In the genomic region with DNA sequence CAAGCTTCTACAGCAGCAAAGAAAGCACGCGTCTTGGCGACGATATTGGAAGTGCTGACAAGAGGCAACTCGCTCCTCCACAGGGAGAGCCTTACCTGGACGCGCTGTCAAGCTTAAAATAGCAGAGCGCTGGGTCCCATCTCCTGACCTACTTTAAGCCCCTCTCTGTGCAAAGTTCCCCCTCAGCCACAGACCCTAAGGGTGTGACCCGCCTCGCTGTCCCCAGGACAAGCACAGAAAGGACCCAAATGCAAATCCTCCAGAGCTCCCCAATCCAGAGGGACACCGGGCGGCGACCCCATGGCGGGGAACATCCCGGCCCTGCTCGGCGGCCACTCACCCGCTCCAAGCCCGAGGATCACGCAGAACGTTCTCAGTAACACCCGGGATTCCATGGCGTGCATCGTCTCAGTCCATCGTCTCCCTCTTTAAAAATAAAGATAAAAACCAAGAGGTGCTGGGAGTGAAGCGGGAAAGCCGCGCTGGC, we compare ENCODE assay signal across 8 mouse cellular contexts. TPM values are rescaled to one million over a fixed set of nuclear protein-coding genes. Genes with fewer than 3 reads are reported as not detected.
DNase-seq lines count a peak whose midpoint lies in the region; ATAC-seq lines count a peak whose summit lies in the region.

No protein-coding gene starts in this region.

- DNase-seq in kidney, postnatal 4 days = peak; percentile 3 to 14
- DNase-seq in kidney, postnatal 14 days = no peak
- peak; percentile 33 for DNase-seq in embryo, embryonic 10 days (ENCODE audit: low spot score)
- DNase-seq in hindbrain, embryonic 10.5 days (ENCODE audit: low spot score) = peak; percentile 51
- no peak for DNase-seq in frontal cortex, postnatal 14 days (ENCODE audit: low spot score in 2 of 2)
- no peak for DNase-seq in adrenal gland, adult 8-10 months
- DNase-seq in gastrocnemius, postnatal 14 days = no peak

- H3K9ac ChIP-seq in midbrain, embryonic 13.5 days (replicated peaks) = peak overlapping the region; percentile 86

- H3K9me3 ChIP-seq in hindbrain, embryonic 10.5 days = no peaks in the 10 kb centered on the region
- no peaks in the 10 kb centered on the region for H3K9me3 ChIP-seq in midbrain, embryonic 13.5 days

- peaks cover 25% of the 10 kb centered on the region for H3K27me3 ChIP-seq in hindbrain, embryonic 10.5 days (ENCODE audit: insufficient read depth, poor library complexity, severe bottlenecking)
- H3K27me3 ChIP-seq in midbrain, embryonic 13.5 days = peaks cover 4% of the 10 kb centered on the region; the same call in 1 of the 2 replicates

- whole genome bisulfite sequencing in hindbrain, embryonic 10.5 days = under 1% methylated on average over 28 of the region's 28 CpGs
- 0% methylated on average over 28 of the region's 28 CpGs for WGBS in midbrain, embryonic 13.5 days

- ATAC-seq in midbrain, embryonic 13.5 days = peak; percentile 40

- intact Hi-C loops in gastrocnemius, postnatal 14 days (cut with DNase I; ENCODE audit: low total_unique reads) = no loop called here

- peak overlapping the region; percentile 71 for H3K4me2 ChIP-seq in midbrain, embryonic 13.5 days (replicated peaks)

- H3K4me3 ChIP-seq in hindbrain, embryonic 10.5 days = peak overlapping the region; percentile 82
- peak overlapping the region; percentile 77 for H3K4me3 ChIP-seq in midbrain, embryonic 13.5 days (replicated peaks)

- peak overlapping the region; percentile 95 for H3K27ac ChIP-seq in hindbrain, embryonic 10.5 days
- peak overlapping the region; percentile 91 for H3K27ac ChIP-seq in midbrain, embryonic 13.5 days

- no peaks in the 10 kb centered on the region for H3K36me3 ChIP-seq in hindbrain, embryonic 10.5 days
- no peaks in the 10 kb centered on the region for H3K36me3 ChIP-seq in midbrain, embryonic 13.5 days

- H3K4me1 ChIP-seq in hindbrain, embryonic 10.5 days (replicated peaks) = peaks cover 28% of the 10 kb centered on the region
- H3K4me1 ChIP-seq in midbrain, embryonic 13.5 days (replicated peaks) = peaks cover 30% of the 10 kb centered on the region

RNA-seq across cellular contexts. Expression of a gene that starts 0.9 kb away (rescaled TPM):
- 48.5 and 78.2 TPM in 2 replicates for polyA plus RNA-seq in hindbrain, embryonic 10.5 days (2016; fragmentation: Nextera tagmentation; extraction: Ambion mirVana)
- polyA plus RNA-seq in midbrain, embryonic 13.5 days (2015; fragmentation: Nextera tagmentation; extraction: Ambion mirVana) = 153 and 157 TPM in 2 replicates
- 1 to 10 TPM; 3.1 to 5.2 (median 4.5) TPM for total RNA-seq in adrenal gland, adult 8-10 months (2022)
- total RNA-seq in gastrocnemius, postnatal 14 days (2021) = under 1 TPM; 0.33 to 0.51 TPM

Comparison
In these comparisons a context has a peak if more than half of its experiments do, and no peak if none do; other contexts are left out.
1. DNase-seq: peak in kidney, postnatal 4 days (2 of 2), embryo, embryonic 10 days (single experiment) and hindbrain, embryonic 10.5 days (single experiment); none in kidney, postnatal 14 days (single experiment), frontal cortex, postnatal 14 days (0 of 2), adrenal gland, adult 8-10 months (single experiment) and gastrocnemius, postnatal 14 days (single experiment).